Mouse (Mus musculus): Measurements from ENCODE around the gene Gabbr2.

DNA sequence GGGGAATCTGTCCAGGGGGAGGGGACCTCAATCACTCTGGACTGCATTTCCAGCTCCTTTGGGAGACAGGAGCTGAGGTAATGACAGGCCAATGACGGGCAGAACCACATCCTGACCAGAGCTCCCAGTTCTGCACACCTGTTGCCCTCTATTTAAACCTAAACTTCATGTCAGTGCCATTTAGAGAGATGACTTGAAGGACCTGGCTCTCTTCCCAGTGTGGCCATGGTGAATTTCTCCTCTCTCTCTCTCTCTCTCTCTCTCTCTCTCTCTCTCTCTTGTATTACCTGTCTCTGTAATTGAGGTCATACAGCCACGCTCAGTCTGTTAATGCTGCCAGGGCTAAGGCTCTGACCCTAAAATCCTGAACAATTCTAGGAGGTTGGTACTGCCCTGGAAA, 58.1 kb downstream of the Gabbr2 start:
- TF ChIP-seq CTCF (IDR thresholded peaks at IDR 0.05; ENCODE audit: borderline replicate concordance, extremely low read depth, insufficient read depth, insufficient read length): no peak
- no peak for TF ChIP-seq POLR2A (IDR thresholded peaks at IDR 0.05; ENCODE audit: borderline replicate concordance, extremely low read depth, insufficient read depth, insufficient read length, poor library complexity, severe bottlenecking)
